Mouse (Mus musculus) lung, postnatal 10 days (tissue): ENCODE measurements at regions not wholly inside any gene's neighbourhood (a gene's known extent, or its start where the extent isn't known, plus 50 kb on each side); places are given as distances from the start of the nearest gene placed in this dataset.

Source experiments
- DNase-seq: peaks from one replicate; pipeline ENCODE4 v3.0.0; 2021

DNA sequence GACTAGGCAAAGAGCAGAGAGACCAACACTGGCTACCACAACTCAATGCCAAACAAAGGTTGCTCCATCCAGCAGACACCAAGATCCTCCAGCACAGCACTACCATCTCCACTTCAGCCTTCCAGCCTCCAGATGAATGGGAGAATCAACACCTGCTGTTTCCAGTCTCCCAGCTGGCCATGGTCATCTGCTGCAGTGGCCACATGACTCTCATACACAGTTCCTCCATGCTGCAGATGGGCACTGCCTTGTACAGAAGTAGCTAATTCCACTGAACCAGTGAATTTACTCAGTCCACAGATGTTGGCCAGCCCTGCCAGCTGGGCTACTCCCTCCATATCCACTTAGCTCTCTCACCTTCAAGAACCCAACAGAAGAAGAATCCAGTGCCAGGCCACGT is 63.0 kb upstream of the Vstm5 start:
- DNase-seq = no peak

GRCm38 (mm10) chr9:15175412-15175811 is 63.4 kb upstream of the Vstm5 start:
- no peak for DNase-seq

DNA sequence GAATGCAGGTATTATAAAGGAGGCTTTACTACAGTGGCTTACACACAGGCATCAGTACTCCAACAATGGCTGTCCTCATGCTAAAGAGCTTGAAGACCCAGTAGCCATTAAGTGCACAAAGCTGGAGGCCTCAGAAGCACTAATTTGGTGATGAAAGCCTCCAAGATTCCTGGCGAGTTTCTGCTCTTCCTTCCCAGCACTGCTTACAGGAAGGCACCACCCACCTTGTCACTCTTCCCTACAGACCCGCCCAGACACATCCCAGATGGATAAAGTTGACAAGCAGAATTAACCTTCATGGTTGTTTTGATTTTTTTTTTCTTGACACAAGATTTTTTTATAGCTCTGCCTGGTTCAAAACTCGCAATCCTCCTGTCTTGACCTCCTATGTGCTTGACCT is 59.0 kb upstream of the Hephl1 start:
- DNase-seq = peak; percentile 37

DNA sequence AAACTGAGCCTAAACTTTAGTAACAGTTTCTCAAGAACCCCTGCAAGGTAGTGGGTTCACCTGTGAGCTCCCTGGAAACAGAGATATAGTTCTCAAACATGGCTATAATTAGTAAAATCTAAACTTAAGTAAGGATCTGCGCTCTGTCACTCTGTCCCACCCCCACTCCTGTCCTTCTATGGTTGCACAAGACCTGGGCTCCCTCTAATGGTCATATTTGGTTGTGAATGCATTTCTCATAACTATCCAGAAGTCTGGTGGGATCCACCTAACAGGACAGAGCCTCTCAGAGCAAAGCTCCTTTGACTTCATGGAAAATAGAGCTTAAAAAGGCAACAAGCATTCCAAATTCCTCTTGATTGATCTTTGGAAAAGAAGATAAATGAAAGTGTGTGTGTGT is 57.8 kb upstream of the Hephl1 start:
- peak; percentile 40 for DNase-seq

- no peak for DNase-seq
Observed at GRCm38 (mm10) chr9:15168961-15169360, 57.1 kb upstream of the Hephl1 start.

DNA sequence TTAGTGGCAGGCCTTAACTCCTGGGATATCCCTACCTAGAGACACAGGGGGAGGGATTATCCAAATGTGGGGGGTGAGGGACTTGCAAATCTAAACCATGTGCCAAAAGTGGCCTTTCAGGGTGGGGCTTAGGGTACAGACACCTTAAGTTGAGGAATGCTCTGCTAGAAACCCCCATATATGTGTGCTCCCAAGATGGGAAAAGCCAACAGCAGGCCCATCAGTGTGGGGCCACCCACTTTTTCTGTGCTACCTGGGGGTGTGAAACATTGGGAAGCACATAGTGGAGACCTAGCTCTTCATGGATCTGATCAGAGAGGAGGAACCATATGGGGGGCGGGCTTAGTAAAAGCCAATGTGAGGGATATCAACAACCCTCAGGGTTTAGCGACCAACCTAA is 55.0 kb upstream of the Hephl1 start:
- no peak for DNase-seq

DNA sequence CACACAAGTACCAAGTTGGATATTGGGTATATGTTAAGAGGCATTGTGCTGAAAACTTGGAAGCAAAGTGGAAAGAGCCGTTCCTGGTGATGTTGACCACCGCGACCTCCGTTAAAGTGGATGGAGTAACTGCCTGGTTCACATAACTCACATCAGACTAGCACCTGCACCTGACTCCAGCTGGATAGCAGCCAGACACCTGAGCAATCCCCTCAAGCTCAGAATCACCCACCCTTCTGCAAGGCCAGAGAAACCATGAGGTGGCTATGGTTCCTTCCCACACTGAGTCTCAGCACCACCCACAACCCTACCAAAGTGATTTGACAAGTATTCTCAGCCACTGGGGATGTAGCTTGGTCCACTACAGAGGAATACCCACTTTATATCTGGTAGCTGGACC is 54.6 kb upstream of the Hephl1 start:
- no peak for DNase-seq
